Mouse (Mus musculus): Measurements from ENCODE around the gene Shisa9.

DNA sequence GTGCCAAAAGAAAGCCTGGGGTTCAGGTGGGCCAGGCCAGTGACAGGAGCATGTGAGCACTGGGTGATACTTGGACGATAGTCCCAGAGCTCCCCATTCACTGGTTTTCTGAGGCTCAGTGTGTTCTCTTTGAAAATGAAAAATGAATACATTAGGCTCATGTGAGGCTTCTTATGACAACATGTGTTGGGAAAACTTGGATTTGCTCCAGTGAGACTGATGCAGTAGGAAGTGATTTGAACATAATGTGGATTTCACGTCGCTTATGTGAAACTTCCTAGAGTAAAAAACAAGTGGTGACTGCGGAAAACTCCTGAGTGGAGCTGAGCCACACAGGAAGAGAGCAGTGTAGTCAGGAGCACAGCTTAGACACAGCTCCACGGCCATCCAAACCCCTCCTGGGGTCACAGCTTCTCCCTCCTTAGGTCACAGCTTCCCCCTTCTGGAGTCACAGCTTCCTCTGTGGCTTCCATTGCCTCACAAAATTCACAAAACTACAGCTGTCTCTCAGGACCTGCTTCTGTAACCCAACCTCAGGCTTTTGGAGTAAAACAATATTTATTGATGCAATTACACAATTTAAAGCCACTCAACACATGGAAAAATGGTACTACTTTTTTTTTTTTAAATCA lies 106.8 kb downstream of the Shisa9 start:
- TF ChIP-seq POLR2A (IDR thresholded peaks at IDR 0.05; ENCODE audit: extremely low read depth, insufficient read depth, low read length) (no peak), CTCF (IDR thresholded peaks at IDR 0.05; ENCODE audit: extremely low read depth, insufficient read depth, low read length) (no peak)

Data from cortical plate, adult 2 months (tissue).